30 mouse cellular contexts compared by ENCODE assay signal in the genomic region with DNA sequence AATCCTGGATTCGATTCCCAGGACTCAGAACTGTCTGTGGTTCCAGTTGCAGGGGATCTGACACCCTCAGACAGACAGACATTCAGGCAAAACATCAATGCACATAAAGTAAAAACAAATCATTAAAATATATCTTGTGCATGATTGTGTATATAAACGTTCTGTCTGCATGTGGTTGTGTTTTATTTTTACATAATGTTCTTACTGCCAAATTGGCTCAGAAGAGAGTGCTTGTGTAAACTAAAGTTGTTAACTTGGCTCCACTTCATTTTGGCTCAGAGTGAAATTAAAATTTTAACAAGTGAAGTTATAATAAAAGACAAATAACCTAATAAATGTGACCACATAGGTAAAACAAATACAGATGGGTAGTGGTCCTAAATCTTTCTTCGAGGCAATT. TPM values are rescaled to one million over a fixed set of nuclear protein-coding genes. Genes with fewer than 3 reads are reported as not detected.
"Had no signal": no experiment of that assay in that cellular context is flagged by ENCODE, and none has a peak within 500 bp of the region (broad histone marks: within the 10 kb centered on the region; RNA-seq: fewer than 3 reads in every experiment).

No protein-coding gene starts in this region.

- H3K36me3 ChIP-seq: heart, embryonic 13.5 days; heart, embryonic 15.5 days; hindbrain, embryonic 13.5 days; hindbrain, embryonic 15.5 days; kidney, embryonic 15.5 days; limb, embryonic 13.5 days; limb, embryonic 15.5 days had no signal

- H3K9me3 ChIP-seq: heart, embryonic 13.5 days; heart, embryonic 15.5 days; hindbrain, embryonic 13.5 days; hindbrain, embryonic 15.5 days; kidney, embryonic 15.5 days; limb, embryonic 13.5 days; limb, embryonic 15.5 days had no signal

- H3K4me2 ChIP-seq: heart, embryonic 11.5 days; heart, embryonic 13.5 days; heart, embryonic 15.5 days; hindbrain, embryonic 13.5 days; hindbrain, embryonic 15.5 days; kidney, embryonic 15.5 days; limb, embryonic 13.5 days; limb, embryonic 15.5 days had no signal

- H3K27ac ChIP-seq: heart, adult 2 months; heart, embryonic 13.5 days; heart, embryonic 15.5 days; hindbrain, embryonic 13.5 days; hindbrain, embryonic 15.5 days; hindbrain, postnatal 0 days; kidney, embryonic 15.5 days; kidney, postnatal 0 days; limb, embryonic 13.5 days; limb, embryonic 15.5 days had no signal

- ATAC-seq: hindbrain, postnatal 0 days; intestine, embryonic 16.5 days had no signal

- DNase-seq: gastrocnemius, postnatal 14 days; gastrocnemius, postnatal 36 days; heart, adult 2 months; heart, postnatal 14 days; heart, postnatal 36 days; kidney, adult 11 months; kidney, adult 2 months; kidney, adult 9 months; kidney, postnatal 14 days; kidney, postnatal 36 days; layer of hippocampus, adult 9-11 months; layer of hippocampus, postnatal 36 days; left cerebral cortex, postnatal 4 days had no signal

- H3K9ac ChIP-seq: heart, embryonic 13.5 days; heart, embryonic 15.5 days; hindbrain, embryonic 13.5 days; hindbrain, embryonic 15.5 days; kidney, embryonic 15.5 days; limb, embryonic 13.5 days; limb, embryonic 15.5 days had no signal

- H3K27me3 ChIP-seq: heart, embryonic 13.5 days; heart, embryonic 15.5 days; hindbrain, embryonic 13.5 days; hindbrain, embryonic 15.5 days; kidney, embryonic 15.5 days; limb, embryonic 13.5 days; limb, embryonic 15.5 days had no signal

- H3K4me1 ChIP-seq: heart, embryonic 15.5 days; hindbrain, embryonic 13.5 days; hindbrain, embryonic 15.5 days; kidney, embryonic 15.5 days; limb, embryonic 13.5 days; limb, embryonic 15.5 days had no signal

- H3K4me3 ChIP-seq: heart, adult 2 months; heart, embryonic 13.5 days; heart, embryonic 15.5 days; hindbrain, embryonic 13.5 days; hindbrain, embryonic 15.5 days; kidney, embryonic 15.5 days; limb, embryonic 13.5 days; limb, embryonic 15.5 days had no signal

RNA-seq across cellular contexts. Expression of a gene that starts 44.8 kb away (rescaled TPM):
- polyA plus RNA-seq: heart, adult 2 months; heart, embryonic 11.5 days; heart, embryonic 13.5 days; heart, embryonic 15.5 days; heart, postnatal 0 days; hindbrain, embryonic 11.5 days; hindbrain, embryonic 13.5 days; hindbrain, embryonic 15.5 days; hindbrain, postnatal 0 days; intestine, embryonic 14.5 days; intestine, embryonic 16.5 days; kidney, adult 2 months; kidney, embryonic 15.5 days; kidney, postnatal 0 days; large intestine, adult 2 months; limb, embryonic 11.5 days; limb, embryonic 13.5 days; limb, embryonic 15.5 days had no signal

RNA-seq across cellular contexts. Expression of a gene that starts 49.2 kb away (rescaled TPM):
- polyA plus RNA-seq: frontal cortex, adult 2 months; heart, embryonic 11.5 days; heart, embryonic 13.5 days; heart, embryonic 15.5 days; heart, postnatal 0 days; hindbrain, embryonic 11.5 days; hindbrain, embryonic 13.5 days; hindbrain, embryonic 15.5 days; hindbrain, postnatal 0 days; intestine, embryonic 16.5 days; kidney, adult 2 months; kidney, embryonic 15.5 days; kidney, postnatal 0 days; large intestine, adult 2 months; limb, embryonic 11.5 days; limb, embryonic 13.5 days; limb, embryonic 15.5 days had no signal
